Mouse (Mus musculus) layer of hippocampus, adult 9-10 months (tissue): Measurements from ENCODE around the gene Lgr5.

Source experiments
- DNase-seq: peaks from one replicate; pipeline ENCODE4 v3.0.0; 2022; ENCODE audit warnings: low spot score

Gene Lgr5

DNA sequence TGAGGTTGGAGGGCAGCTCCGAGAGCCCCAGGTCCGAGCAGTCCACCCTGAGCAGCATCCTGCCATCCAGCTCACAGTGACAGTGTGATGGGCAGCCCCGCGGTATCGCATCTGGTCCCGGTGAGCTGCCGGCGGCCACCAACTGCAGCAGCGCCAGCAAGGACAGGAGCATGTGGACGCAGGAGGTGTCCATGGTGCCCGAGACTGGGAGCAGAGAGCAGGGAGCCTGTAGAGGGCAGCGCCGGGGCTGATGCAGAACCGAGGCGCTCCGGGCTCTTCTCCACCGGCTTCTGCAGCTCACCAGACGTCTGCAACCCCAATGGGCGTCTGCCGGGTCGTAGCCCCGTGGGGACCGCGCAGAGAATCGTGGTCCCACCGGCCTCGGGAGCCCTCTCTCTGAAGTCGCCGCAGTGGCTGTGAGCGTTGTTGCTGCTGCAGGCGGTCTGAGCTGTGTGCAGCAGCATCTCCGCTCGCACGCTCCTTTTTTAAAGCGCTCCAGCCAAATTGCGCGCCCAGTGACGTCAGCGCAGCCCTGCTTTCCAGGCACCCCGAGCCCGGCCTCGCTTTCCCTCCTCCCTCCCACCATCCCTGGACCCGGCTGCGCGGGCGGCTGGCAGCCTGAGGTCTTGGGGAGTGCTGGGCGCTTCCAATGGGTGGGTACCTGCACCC lies at the start of gene Lgr5:
TSS of gene Lgr5 (minus strand) at position 480 of the 669 bp plus-strand sequence.
- DNase-seq = no peak

GRCm38 (mm10) chr10:115626678-115627077 lies 39.1 kb upstream of the Lgr5 start:
- DNase-seq = no peak

- DNase-seq = no peak
Observed at GRCm38 (mm10) chr10:115624957-115625356, 37.4 kb upstream of the Lgr5 start.

DNA sequence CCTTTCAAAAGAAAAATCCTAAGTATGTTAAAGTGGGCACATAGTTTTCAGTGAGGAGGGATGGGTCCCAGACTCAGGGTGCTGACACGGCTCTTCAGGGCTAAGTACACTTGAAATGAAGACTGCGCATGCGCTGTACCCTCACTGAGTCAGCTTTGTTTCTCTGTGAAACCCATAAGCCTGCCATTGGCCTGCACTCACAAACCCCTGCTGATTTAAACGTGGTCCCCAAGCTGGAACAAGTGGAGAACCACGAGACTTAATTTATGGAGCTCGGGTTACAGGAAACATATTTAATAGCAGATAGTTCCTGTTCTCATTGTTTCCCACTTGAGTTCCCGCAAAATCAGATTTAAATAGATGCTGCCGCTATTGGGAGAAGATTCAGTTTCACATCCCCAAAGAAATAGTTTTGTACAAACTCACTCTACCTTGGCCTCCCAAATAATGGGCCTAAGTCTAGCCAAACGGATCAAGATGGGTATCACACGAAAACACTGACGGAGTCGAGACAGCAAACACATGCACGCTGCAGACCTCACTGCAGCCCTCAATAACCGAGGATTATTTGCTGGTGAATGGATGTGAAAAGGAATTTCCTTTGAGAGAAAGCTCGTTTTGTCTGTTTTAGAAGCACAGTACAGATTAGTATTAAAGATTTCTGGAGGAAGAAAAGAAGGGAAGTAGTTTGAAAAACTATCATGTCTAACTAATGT lies 36.5 kb upstream of the Lgr5 start:
- DNase-seq = peak; percentile 7

DNA sequence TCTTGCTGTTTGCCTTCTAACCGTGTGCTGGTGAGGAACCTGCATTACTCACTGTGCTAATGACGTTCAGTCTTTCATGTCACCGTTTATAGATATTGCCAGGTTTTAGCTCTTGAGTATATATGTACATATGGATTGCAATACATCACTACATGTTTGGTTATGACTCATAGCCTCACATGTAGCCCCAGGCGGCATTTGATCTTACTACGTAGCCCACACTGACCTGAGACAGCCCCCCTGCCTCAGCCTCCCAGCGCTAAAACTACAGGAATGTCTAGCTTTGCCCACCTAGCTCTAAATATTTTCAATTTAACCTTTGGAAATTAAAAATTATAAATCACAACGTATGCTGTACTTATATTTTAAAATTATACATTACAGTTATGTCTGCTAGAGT lies 35.9 kb upstream of the Lgr5 start:
- no peak for DNase-seq

DNA sequence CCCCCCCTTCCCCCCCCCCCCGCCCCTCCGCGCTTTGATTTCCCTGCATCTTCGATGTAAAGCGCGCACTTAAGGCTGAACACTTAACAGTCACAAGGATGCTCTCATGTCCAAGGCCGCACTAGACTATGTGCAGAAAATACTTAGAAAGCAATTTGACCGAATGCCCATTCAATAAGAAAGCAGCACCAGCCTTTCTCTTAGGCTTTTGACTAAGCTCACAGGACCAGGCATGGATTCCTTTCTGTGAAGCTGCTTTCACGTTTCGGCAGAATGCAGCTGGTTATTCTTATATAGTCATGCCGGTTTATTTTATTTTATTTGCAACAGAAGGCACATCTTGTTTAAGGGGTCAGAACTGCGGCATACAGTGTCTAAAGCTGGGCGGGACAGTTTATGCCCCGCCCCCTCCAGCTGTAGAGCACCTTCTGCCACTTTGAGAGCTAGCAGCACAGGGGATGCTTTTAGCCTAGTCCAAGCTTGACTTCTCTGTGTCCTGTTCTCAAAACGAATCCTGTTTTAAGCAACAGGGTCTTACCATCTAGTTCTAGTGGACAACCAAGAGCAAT lies 30.8 kb upstream of the Lgr5 start:
- DNase-seq = no peak

DNA sequence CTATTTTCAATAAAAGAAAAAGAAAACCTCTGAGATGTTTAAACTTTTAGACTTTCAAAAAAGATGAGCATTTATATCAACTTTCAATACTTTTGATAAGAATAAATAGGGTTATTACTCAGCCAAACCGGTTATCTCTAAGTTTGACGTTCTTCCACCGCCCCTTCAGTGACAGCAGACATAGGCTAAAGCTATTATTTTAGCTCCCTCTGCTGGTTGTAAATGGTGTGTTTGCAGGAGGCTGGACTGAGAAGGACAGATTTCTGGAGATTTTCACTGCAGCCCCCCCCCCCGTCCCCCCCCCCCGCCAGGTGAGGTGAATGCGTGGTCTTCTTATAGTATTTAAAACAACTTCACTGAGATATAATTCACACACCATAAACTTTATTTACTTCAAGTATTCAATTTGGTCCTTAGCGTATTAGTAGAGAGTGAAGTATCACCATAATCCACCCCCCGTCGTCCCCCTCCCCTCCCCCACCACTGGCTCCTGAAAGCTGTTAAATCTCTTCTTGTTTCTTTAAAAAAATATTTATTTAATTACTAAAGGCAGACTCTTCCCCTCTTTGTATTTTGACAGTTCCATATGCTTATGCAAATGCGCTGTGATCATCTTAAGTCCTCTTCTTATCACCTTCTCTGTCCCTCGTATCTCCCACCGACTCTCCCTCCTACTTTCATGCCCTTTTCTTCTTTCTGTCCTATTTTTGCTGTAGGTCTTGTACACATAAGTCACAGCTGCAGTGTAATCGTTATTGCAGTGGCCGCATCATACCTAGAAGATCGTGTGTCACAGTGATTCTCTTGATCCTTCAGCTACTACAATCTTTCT lies 30.1 kb upstream of the Lgr5 start:
- DNase-seq = peak; percentile 38

DNA sequence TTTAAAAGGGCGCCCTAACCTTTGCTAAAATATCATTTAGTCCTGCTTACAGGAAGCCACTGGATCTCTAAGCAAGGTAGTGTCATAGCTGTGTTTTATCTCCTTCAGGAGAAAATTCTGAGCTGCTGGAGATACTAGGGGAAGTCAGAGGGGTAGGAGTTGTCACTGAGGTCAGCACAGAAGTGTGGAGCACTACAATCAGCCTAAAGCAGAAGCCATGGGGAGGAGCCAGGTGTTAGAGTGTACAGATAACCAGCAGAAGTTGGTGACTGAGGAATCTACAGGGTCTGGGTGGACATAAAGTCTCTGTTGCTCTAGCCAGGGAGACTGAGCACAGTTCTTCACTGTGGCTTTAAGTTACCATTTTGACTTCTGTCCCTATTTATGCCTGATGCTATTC lies 8.2 kb upstream of the Lgr5 start:
- DNase-seq = no peak

DNA sequence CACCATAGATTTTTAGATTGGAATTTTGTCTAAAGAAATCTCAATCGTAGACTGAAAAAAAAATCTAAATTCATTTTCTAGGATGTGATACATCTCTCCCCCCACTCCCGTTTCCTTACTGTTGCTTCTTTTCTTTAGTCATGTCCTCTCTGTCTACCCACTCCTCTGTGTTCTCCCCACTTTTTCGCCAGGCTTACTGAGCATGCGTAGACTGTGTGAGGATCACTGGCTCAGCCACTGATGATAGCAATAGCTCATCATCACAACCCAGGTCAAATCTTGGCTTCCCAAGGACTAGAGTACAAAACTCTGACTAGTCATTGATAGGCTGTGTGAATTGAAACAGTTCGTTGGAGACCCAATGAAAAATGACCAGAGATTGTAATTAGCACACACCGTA lies 6.1 kb upstream of the Lgr5 start:
- no peak for DNase-seq

DNA sequence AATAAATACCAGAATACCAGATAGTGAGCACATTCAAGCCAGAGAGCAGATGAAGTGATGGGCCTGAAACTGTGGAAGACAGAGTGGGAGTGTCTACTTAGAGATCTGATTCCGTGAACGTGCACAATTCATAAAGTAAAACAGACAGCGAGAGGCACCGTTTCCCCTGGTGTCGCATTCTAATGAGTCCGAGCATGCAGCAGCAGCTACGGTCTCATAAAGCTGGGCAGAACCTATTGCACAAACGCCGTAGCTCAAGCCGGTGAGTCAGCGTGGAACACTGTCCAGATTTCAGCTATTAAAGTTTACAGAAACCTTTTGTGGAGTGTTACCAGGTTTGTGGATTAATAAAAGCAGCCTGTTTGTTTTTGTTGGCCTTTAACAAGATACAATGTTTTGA lies 5.6 kb upstream of the Lgr5 start:
- no peak for DNase-seq

DNA sequence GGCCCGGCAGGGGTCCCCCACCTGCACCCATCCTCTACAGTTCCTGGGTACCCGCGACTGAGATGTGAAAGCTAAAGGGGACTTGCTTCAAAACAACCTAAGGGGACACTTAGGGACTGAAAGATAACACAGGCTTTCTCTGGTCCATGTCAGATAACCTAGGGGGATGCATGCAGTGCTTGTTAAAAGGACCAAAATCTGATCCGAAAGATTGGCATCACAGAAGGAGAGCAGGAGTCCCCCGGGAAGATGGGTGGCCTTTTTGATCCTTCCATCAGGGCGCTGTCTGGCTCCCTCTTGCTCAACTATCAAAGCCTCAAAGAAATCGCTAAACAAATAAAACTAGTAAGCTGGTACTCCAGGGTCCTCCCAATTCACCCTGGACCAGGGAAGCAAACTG lies 399 bp upstream of the Lgr5 start:
- DNase-seq = no peak

- no peak for DNase-seq
Observed at GRCm38 (mm10) chr10:115586246-115587231, 1.0 kb downstream of the Lgr5 start.

DNA sequence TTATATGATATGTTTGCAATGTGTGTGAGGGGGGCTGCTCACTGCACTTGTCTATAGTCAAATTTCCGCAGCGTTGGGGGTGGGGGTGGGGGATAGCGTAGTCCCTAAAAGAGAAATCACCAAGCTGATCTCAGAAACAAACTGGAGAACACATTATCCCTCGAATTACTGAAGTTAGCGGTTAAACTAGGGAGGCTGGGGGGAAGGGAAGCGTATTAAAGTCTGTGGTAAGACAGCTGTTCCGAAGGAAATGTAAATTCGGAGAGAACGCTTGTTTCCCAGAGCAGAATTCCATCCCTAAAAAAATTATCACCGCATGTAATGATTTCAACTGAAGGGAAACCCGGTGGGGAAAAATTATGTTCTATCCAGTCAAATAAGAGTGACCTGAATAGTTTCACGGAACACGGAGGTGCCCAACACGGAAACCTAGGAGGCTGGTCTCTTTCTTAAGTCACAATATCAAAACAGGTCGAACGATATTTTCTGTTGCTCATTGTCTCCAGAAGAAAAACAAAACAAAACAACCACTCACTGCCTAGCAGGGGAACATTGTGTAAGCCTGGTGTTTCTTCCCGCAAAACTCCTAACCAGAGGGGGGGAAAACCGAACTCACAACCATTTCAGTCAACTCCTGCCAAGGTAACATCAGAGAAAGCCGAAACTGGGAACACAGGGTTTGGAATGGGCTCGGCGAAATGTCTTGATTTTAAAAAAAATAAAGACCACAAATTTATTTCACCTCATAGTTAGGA lies 1.9 kb downstream of the Lgr5 start:
- no peak for DNase-seq

DNA sequence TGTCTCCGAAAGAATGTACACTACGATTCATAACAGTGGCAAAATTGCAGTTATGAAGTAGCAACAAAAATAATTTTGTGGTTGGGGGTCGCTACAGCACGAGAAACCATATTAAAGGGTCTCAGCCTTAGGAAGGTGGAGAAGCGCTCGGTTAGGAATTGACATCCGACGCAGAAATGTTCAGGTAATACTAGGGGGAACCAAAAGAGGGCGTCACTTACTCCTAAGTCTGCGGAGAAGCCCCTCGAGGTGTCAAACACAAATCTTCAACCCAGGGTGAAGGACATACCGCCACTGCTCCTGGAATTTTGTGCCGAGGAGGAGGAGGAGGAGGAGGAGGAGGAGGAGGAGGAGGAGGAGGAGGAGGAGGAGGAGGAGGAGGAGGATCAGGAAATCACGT lies 2.9 kb downstream of the Lgr5 start:
- no peak for DNase-seq

- no peak for DNase-seq
Observed at GRCm38 (mm10) chr10:115583071-115583470, 4.5 kb downstream of the Lgr5 start.

DNA sequence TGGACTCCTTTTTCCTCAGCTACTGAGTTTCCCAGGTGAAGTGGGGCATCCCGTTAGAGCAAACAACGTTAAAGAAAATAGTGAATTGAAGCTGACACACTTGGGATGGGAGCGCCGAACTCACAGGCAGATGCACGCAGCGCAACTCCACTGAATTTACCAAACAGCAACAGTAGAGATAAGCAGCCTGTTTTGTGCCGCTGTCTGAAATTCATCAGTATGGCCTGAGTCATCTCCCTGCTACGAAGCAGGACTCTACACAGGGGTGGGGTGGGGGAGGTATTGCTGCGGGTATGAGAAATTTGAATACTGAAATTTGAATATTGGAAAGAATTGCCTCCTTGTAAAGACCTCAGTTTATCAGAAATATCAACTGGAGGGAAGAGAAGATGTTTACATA lies 5.6 kb downstream of the Lgr5 start:
- no peak for DNase-seq

GRCm38 (mm10) chr10:115579494-115579893 lies 8.1 kb downstream of the Lgr5 start:
- DNase-seq = no peak

- DNase-seq = no peak
Observed at GRCm38 (mm10) chr10:115579076-115579475, 8.5 kb downstream of the Lgr5 start.

DNA sequence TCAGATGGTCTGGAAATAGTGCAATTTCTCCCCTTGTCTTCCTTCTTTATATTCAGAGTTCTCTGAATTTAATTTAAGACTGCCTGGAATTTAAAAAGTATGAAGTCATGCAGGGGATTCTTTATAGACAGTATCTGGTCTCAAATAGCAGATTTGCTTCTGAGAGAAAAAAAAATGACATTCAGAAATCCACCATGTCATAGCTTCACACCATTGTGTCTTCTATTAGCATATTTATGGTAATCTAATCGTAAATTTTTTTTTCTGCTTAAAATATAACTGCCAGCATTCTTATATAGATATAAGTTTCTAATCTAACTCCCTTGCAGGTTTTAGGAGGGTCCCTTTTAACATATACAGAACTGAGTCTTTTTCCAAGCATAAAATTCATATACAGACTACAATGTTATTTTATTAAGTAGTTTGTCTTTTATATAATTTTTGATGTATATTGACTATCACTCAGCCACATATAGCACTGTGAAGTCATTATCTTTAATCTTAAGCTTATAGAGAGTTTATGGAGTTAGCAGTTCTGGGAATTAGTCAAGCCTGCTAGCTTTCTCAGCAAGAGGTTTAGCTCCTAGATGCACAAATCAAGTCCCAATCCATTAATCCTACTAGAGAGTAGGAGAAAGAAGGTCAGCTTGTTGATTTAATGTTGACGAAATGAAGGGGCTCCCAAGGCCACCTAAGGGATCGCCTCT lies 15.7 kb downstream of the Lgr5 start:
- DNase-seq = no peak

DNA sequence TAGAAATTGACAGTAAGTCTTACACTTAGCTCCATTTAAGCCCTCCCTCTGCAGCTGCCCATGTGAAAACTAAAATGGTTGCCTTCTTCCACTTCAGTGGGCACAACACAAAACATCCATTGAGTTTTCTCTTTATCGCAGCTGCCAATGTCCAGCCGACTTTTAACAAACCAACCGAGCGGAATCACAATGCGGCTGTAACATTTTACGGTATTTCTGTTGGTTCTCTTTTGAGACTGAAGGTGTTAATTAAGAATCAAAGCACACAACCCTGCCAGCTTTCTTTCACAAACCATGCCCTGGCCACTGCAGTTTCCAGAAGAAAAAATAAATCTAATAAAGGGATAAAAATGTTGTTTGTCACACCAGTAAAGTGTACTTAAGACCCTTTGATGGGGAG lies 16.3 kb downstream of the Lgr5 start:
- DNase-seq = no peak
